Mouse (Mus musculus) embryonic fibroblast, embryonic 13.5 days (primary cell): Measurements from ENCODE around the gene Ifi204. TPM values are rescaled to one million over a fixed set of nuclear protein-coding genes. Genes with fewer than 3 reads are reported as not detected.
"Not testable (repeated sequence)": the region's sequence is repeated elsewhere in the genome, so short reads cannot be mapped to it uniquely, and the experiment has no call there.

ENCODE experiments used
- H3K27ac ChIP-seq: 2 replicates; pipeline ENCODE4 v1.5.1; 2012; ENCODE audit warnings: low read length, control low read depth, inconsistent platforms; ENCODE audit not compliant: insufficient read depth
- H3K4me1 ChIP-seq: 2 replicates; pipeline ENCODE4 v1.6.1; 2011; ENCODE audit warnings: low read length; ENCODE audit not compliant: control insufficient read depth, insufficient read depth
- H3K4me3 ChIP-seq: 2 replicates; pipeline ENCODE4 v1.5.1; 2011; ENCODE audit warnings: mild to moderate bottlenecking, control low read depth, low read length; ENCODE audit not compliant: insufficient read depth
- CTCF ChIP-seq: IDR thresholded peaks from 2 replicates; pipeline ENCODE4 v1.5.1; 2011; ENCODE audit warnings: mild to moderate bottlenecking, control low read depth, low read length, moderate library complexity, borderline replicate concordance; ENCODE audit not compliant: insufficient read depth
- POLR2A ChIP-seq: IDR thresholded peaks from 2 replicates; pipeline ENCODE4 v1.6.1; 2011; ENCODE audit warnings: low read depth, mild to moderate bottlenecking, control low read depth, low read length, moderate library complexity
- polyA plus RNA-seq: library from polyadenylated mRNA; stranded (reverse); fragments of >200 nt; gene quantifications from 2 replicates; pipeline ENCODE4 v1.2.4, GENCODE M21; 2011; ENCODE audit warnings: low read depth; ENCODE audit not compliant: missing spikeins, insufficient read length

The Ifi204 gene
- polyA plus RNA-seq = 21.4 and 22.0 TPM in 2 replicates

DNA sequence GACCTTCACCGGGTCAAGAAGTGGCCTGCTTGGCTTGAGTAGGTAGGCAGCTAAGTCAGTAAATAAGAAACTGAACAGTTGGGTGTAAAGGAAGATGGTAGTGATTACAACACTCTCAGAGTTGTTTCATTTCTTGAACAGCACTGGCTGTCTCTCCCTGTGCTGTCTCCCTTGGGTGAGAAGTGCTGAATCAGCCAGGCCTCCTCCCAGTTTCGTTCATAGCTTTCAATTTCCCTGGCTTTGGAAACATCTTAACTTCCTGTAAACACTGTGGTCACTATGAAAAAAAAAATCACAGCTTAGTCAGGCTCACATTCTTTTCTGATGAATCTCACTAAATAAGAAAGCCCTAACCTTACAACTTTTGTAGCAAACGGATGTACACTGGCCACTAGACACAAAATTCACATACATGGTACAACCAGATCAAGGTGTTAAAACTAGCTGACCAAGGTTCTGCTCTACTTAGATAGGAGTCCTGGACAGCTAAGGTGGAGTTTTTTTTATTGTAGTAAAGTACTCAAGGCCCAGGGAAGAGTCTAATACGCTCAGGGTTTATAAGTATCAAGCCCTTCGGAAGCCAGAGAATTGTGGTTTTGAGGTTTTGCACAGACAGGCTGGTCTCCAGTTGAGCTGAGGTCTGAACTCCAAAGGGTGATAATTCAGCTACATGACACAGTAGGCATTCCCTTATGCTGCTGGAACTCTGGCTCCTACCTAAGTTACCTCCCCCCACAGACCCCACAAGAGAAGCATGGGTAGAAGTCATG, at the start of gene Ifi204:
TSS of gene Ifi204 (minus strand) at position 96 of the 770 bp plus-strand sequence.
- H3K27ac ChIP-seq = peak within 1 kb of the TSS; percentile 87
- not testable (repeated sequence) for H3K4me1 ChIP-seq, H3K4me3 ChIP-seq

- H3K4me3 ChIP-seq, H3K27ac ChIP-seq, H3K4me1 ChIP-seq: not testable (repeated sequence)
Observed at GRCm38 (mm10) chr1:173809294-173809693, 42.6 kb upstream of the Ifi204 start.

GRCm38 (mm10) chr1:173802689-173803281, 36.0 kb upstream of the Ifi204 start:
- H3K27ac ChIP-seq = peak overlapping the region; percentile 78; the same call in 1 of the 2 replicates
- not testable (repeated sequence) for H3K4me1 ChIP-seq, H3K4me3 ChIP-seq

GRCm38 (mm10) chr1:173802207-173802606, 35.5 kb upstream of the Ifi204 start:
- not testable (repeated sequence) for H3K27ac ChIP-seq, H3K4me1 ChIP-seq

GRCm38 (mm10) chr1:173801791-173802190, 35.0 kb upstream of the Ifi204 start:
- not testable (repeated sequence) for H3K4me1 ChIP-seq, H3K27ac ChIP-seq, H3K4me3 ChIP-seq

More at GRCm38 (mm10) chr1:173802207-173802606, 35.5 kb upstream of the Ifi204 start:
- H3K4me3 ChIP-seq = not testable (repeated sequence)

DNA sequence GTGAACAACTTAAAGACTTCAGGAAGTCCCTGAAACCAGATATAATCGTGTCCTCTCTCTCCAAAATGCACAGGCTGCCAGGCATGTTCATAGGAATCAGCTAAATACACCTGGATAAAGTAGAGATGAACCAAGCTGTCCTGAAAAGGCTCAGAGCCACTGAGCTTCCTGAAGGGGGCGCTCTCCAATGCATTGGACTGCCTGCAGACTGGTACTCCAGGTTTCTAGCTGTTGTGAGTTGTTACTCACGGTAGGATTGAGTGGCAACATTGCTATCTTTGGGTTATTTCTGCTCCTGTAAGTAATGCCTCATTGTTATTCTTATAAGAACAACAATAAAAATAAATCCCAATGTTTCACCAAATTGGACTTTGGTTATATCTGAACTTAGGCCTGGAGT, 6.7 kb upstream of the Ifi204 start:
- not testable (repeated sequence) for H3K4me1 ChIP-seq, H3K27ac ChIP-seq, H3K4me3 ChIP-seq

DNA sequence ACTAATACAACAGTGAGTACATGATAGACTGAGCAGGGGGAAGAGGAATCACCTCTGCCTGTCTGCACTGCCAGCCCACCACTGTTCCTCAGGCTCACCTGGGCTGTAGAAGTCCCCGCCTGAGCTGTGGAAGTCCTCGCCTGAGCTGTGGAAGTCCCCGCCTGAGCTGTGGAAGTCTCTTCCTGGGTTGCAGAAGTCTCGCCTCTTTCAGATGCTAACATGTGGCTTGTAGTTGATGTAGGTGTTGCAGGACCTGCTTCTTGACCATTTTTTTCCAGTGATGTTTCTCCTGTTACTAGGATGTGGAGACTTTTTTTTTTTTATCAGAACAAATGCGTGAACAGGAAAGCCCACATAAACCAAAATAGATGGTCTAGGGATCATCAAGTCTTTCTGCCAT, 6.7 kb downstream of the Ifi204 start:
- H3K4me3 ChIP-seq, H3K4me1 ChIP-seq, H3K27ac ChIP-seq: not testable (repeated sequence)

- H3K4me3 ChIP-seq = no peak overlapping the region
- no peaks in the 10 kb centered on the region for H3K4me1 ChIP-seq
- no peak overlapping the region for H3K27ac ChIP-seq
- TF ChIP-seq CTCF = no peak
- TF ChIP-seq POLR2A = no peak
Observed at GRCm38 (mm10) chr1:173742262-173742661, 24.5 kb downstream of the Ifi204 start.

GRCm38 (mm10) chr1:173741656-173742055, 25.1 kb downstream of the Ifi204 start, which contains the start of gene Ifi207:
TSS of gene Ifi207 (minus strand) at chr1:173741747.
- TF ChIP-seq CTCF = no peak
- TF ChIP-seq POLR2A = no peak
- Histone ChIP-seq H3K4me1 (no peaks in the 10 kb centered on the region), H3K27ac (no peak within 1 kb of the TSS), H3K4me3 (no peak within 1 kb of the TSS)

DNA sequence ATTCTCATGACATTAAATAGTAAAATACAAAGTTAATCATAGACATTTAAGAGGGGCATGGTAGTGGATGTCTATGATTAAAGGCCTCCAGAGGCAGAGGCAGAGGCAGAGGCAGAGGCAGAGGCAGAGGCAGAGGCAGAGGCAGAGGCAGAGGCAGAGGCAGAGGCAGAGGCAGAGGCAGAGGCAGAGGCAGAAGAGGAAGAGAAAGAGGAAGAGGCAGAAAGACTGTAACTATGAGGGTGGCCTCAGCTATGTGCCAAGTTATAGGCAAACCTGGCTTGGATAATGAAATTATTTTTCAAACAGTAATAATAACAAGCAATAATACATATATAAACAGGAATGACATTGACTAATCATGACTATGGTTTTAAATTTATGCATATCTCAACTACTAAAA, 26.2 kb downstream of the Ifi204 start:
- Histone ChIP-seq H3K4me1 (no peaks in the 10 kb centered on the region), H3K4me3 (no peak overlapping the region), H3K27ac (no peak overlapping the region)
- TF ChIP-seq POLR2A = no peak
- TF ChIP-seq CTCF = no peak

- H3K4me3 ChIP-seq = no peak overlapping the region
- no peaks in the 10 kb centered on the region for H3K4me1 ChIP-seq
- no peak overlapping the region; the same call in 1 of the 2 replicates for H3K27ac ChIP-seq
- TF ChIP-seq POLR2A (no peak), CTCF (no peak)
Observed at GRCm38 (mm10) chr1:173736986-173737385, 29.8 kb downstream of the Ifi204 start.

DNA sequence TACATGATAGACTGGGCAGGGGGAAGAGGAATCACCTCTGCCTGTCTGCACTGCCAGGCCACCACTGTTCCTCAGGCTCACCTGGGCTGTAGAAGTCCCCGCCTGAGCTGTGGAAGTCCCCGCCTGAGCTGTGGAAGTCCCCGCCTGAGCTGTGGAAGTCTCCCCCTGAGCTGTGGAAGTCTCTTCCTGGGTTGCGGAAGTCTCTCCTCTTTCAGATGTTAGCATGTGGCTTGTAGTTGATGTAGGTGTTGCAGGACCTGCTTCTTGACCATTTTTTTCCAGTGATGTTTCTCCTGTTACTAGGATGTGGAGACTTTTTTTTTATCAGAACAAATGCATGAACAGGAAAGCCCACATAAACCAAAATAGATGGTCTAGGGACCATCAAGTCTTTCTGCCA, 31.7 kb downstream of the Ifi204 start:
- not testable (repeated sequence) for H3K4me3 ChIP-seq, H3K27ac ChIP-seq, H3K4me1 ChIP-seq
